Mouse (Mus musculus): Measurements from ENCODE around the gene Pgap1.

Gene Pgap1

DNA sequence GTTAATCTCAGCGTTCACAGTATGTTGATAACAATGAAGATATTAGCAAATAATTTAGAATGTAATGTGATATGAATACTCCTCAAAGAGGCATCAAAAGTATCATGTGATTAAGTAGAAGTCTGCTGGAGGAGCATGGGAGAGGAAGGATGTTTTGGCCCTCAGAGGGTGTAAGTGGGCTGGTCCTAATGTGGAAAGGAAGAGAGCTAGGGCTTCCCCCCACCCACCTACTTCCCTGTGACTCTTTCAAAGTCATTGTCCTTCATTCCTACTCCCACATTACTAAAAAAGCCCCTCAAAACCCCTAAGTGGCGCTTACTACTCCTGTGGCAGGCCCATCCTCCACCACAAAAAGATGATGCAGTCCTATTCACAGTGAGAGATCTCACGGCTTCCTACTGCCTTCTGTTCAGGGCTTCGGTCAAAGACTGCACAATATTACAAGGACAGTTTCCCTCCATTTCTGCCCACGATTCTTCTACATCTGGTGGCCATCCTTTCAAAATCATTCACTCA lies 37.4 kb downstream of the Pgap1 start:
- no peak for DNase-seq (ENCODE audit: low spot score in 2 of 2)

DNA sequence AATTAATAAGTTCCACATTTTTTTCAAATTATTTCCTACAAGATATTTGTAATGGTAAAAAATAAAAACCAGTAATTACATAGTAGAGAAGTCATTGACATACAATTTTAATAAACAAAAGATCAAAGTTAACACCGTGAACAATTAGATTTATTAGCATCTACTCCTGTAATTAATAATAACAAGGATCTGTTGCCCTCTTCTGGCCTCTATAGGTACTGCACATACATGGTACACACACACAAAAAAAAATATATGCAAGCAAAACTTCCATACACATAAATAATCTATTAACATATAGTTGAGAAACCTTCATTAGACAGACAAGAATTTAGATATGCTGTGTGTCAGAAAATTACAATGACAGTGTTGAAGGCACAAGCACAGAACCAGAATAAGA lies 43.6 kb downstream of the Pgap1 start:
- DNase-seq (ENCODE audit: low spot score in 2 of 2): no peak

DNA sequence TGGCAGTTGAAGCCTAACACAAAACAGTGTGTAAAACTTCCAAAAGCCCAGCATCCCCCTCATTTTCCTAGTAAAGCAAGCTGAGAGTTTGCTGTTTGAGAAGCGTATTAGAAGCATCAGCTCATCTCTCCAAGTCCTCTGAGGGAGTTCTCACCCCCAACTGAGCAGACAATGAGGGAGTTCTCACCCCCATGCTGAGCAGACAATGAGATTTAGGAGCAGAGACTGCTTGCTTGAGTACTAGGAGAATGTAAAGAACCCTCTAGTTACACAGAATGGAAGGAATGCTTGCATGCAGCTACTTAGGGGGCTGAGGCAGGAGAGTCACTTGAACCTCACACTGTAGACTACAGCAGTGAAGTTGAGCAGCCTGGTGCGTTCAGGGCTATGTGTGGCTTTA lies 59.0 kb downstream of the Pgap1 start:
- DNase-seq (ENCODE audit: low spot score in 2 of 2): no peak

DNA sequence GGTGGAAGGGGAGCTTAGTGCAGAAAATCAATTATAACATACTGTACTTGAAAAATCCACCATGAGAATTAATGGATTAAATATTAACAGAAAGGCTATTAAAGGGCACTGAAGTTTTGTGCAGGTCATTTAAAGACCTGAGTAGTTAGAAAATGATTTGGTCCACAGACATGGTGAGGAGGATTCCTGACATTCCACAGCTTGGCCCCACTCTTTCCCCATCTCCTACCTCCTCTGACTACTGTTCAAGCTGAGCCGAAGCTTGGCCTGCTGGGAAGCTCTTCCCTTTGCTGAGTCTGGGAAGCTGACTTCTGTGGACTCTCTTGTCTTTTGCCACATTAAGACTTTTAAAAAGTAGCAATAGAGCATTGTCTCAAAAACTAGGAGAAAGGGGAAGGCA lies 61.2 kb downstream of the Pgap1 start:
- DNase-seq (ENCODE audit: low spot score in 2 of 2): no peak

DNA sequence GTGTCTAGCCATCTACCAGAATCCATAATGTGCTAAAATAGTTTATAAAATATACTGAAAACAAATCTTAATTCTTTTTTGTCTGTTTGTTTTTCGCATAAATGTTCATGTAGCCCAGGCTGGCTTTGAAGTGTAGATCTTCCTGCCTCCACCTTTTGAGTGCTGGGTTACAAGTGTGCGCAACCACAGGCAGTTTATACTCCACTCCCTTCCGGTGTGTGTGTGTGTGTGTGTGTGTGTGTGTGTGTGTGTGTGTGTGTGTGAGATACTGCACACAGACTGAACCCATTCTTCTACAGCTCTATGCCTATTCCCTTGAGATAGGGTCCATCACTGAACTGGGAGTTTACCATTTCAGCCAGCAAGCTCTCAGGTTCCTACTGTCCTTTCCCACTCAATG lies 64.0 kb downstream of the Pgap1 start:
- DNase-seq (ENCODE audit: low spot score in 2 of 2): no peak

DNA sequence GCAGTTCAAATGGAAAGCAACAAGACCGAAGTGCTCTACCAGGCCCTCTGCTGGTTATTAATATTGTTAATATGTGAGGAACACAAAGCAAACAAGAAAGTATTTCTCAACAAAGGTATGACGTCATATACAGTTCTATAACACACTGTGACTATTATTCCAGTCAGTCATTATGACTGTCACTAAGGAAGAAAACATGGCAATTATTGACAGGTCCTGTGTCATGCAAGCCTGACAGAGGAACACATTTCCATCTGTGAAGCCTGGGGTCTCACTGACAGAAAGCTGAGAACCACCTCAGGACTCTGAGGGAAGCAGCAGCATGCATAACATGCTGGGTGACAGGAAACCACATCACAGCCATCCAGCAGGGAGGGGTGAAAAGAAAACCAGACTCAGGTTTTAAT lies 65.0 kb downstream of the Pgap1 start:
- DNase-seq (ENCODE audit: low spot score in 2 of 2): no peak

DNA sequence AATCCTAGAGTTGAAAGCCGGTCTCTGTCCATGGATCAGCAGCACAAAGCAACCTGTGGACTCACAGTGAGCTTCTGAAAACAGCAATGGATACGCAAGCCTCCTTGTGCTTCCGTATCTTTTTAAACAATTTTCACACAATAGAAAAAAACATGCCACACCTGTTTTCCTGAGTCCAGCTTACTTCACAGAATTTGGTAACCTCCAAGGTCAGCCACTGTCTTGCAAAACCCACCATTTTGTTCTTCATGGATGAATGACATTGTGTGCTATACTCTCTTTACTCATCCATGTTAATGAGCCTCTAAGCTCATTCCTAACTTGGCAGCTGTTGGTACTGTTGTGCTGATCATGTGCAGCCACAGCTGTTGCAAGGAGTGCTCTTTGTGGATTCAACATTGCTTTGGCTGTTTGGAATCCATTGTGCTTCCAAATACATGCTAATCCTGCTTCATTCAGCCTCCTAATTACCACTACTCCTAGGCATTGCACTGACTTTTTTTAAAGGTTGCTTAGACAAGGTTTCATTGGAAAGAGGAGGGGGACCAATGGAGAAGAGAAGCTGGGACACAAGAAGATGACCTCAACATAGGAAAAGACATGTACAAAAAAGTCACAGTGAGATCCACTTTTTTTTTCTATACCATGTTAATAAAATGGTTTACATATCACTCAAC lies 72.6 kb downstream of the Pgap1 start:
- no peak for DNase-seq (ENCODE audit: low spot score in 2 of 2)

DNA sequence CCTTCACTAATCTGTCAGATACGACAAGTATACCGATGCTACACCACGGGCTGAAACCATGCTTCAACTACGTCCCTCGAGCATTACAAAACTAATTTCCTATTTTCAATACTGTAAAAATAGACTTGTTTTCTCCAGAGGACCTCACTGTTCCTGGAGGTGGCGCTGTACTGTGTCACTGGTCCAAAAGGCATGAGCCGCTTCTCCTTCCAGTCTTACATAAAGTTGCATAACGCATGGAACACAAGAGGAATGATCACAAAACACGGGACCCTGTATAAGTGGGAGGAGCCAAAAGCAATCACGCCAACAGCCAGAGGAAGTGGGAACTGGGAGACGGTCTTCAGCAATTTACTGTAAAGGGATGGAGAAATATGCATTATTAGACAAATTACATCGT lies 77.0 kb downstream of the Pgap1 start:
- DNase-seq (ENCODE audit: low spot score in 2 of 2): no peak

DNA sequence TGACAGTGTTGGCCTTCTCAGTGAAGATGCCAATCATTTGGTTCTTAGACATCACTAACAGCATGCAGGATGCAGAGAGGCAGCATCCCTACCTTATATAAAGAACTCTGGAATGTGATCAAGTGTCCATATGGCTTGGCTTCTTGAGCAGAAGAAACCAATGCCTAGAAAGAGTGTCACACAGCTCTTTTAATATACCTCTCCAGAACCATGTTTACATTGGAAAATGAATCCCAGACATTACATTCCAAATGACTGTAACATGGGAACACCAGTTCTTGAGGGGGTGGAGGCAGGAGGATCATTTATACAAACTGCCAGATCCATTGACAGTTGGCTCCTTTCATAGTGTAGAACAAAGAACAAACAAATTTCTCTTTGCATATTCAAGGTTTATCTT lies 88.8 kb downstream of the Pgap1 start:
- DNase-seq (ENCODE audit: low spot score in 2 of 2): no peak

DNA sequence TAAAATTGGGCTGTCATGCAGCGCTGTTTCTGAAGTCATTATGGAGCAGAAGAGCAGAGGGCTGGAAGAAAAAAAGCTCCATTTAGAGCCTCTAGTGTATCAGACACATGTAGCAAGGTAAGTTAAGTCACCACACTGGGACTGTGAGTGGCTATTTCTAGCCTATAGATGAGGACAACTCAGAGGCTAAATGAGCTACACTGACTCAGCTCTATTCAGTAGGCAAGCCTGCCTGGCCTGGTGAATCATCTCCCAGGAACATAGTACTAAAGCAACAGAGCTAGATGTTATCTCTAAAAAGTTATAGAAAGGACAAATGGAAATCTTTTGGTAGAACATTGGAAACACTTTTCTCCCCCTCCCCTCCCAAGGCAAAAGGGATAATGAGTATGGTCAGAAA lies 90.1 kb downstream of the Pgap1 start:
- no peak for DNase-seq (ENCODE audit: low spot score in 2 of 2)

DNA sequence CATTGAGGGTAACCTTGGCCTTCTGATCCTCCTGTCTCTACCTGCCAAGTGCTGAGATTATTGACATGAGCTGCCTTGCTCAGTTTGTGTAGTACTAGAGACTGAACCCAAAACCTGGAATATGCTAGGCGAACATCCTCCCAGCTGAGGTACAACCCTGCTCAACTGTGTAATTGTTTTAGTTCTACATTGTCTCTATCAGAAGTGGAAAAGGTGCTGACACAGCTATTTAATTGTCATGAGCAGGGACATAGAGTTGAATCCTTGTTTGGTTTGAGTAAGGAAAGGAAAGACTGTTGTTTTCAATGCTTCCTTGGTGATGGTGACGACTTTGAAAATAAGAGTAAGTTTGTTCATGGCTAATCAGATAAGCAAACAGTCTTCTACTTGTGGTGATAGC lies 105.4 kb downstream of the Pgap1 start:
- DNase-seq (ENCODE audit: low spot score in 2 of 2): no peak

DNA sequence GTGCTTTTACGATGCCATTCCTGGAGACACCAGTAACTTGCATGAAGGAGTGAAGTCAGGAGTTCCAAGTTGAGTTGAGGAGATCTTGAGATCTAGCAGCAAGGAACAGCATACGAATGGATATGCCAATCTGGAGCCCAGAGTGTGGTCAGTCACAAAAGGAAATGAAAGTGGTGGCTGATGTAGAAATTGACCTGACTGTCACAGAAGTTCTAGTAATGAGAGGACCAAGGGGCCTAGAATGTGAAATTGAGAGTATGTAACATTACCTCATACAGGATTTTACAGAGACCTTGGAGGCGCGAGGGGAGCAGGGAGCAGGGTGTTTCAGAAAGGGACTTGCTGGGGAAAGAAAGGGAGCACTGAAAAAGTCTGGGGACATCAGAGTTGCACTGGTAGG lies 108.7 kb downstream of the Pgap1 start:
- no peak for DNase-seq (ENCODE audit: low spot score in 2 of 2)

DNA sequence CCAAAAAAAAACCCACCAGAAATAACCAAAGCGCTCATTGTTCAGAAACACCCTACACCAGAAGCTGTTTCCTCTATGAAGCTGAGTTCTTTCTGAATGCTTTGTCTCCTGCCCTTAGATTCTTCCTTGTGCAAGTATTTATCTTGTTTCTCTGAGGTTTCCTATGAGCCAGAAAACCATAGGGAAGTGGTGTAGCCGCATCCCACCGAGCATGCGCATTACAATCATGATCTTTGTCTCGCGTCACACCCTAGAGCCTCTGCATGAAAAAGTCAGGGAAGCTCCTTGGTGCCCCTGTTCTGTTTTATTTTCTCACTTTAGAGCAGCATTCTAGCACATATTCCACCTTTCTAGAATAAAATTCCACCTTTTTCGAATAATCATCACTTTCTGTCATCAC lies 113.8 kb downstream of the Pgap1 start:
- no peak for DNase-seq (ENCODE audit: low spot score in 2 of 2)

DNA sequence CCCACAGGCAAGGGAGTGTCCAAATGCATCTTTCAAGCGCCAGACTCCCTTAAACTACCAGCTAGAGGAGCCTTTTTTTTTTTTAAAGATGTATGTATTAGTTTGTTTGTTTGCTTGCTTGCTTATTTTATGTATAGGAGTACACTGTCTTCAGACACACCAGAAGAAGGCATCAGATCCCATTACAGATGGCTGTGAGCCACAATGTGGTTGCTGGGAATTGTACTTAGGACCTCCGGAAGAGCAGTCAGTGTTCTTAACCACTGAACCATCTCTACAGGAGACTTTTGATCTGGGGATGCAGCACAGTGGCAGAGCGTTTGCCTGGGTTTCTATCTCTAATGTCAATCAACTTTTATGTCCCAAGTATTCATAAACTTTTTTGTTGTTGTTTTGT lies 118.4 kb downstream of the Pgap1 start:
- no peak for DNase-seq (ENCODE audit: low spot score in 2 of 2)

DNA sequence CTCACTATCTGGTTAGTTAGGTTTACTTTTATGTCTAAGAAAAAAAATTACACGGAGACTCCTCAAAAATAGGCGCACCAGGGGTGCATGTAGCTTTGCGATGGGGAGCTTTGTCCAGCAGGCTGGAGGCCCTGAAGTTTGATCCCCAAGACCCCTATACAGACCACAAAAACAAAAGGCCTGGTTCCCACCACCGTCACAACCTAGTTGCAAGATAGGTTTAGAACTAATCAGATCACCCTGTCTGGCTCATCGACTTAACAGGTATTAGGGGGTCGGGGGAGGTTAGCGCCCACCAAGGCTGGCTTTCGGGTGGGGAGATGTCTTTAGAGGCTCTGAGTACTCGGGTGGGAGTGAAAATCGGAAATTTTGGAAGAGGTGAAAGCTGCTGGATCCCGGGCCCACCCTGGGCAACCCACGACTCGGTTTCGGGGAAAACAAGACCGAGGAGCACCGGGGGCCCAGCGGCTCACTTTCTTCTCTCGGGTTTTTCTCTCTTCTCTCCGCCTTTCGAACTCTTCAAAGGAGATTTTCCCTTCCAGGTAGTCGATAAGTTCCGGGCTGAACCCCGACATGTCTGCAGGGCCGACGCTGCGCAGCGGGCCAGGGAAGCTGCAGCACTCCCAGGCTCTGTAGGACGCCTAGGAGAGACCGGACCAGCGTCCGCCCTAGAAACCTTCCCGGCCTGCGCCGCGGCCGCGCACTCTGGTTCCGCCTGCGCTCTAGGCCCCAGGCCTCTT lies 119.0 kb downstream of the Pgap1 start, which contains the start of gene Gtf3c3:
Gtf3c3 (minus strand) TSS at position 632 of the 740 bp plus-strand sequence.
- peak; percentile 57 to 61 for DNase-seq (ENCODE audit: low spot score in 2 of 2)

All from frontal cortex, postnatal 14 days (tissue).